Mouse (Mus musculus) midbrain, postnatal 0 days (tissue): ENCODE results near the gene Otoa. TPM values are rescaled to one million over a fixed set of nuclear protein-coding genes. Genes with fewer than 3 reads are reported as not detected.

Source experiments
- ATAC-seq: fragments of 200-750 bp; cut with Nextera tagmentation; 2 replicates; pipeline ENCODE4 v1.8.0; 2017; ENCODE audit warnings: moderate number of reproducible peaks, mild to moderate bottlenecking, moderate TSS enrichment, moderate library complexity; ENCODE audit not compliant: low FRiP score
- DNase-seq: peaks from one replicate; pipeline ENCODE4 v3.0.0-alpha.2; 2015; ENCODE audit warnings: low spot score
- H3K27ac ChIP-seq: fragments of 300-500 bp; sonication (generic); 2 replicates; pipeline ENCODE4 v1.5.1; 2014; ENCODE audit warnings: low read depth, mild to moderate bottlenecking, low read length, mixed read lengths
- H3K27me3 ChIP-seq: fragments of 300-500 bp; sonication (generic); 2 replicates; pipeline ENCODE4 v1.6.1; 2014; ENCODE audit warnings: low read length, control low read depth, mixed read lengths; ENCODE audit not compliant: insufficient read depth
- H3K36me3 ChIP-seq: fragments of 300-500 bp; sonication (generic); 2 replicates; pipeline ENCODE4 v1.6.1; 2014; ENCODE audit warnings: low read length, control low read depth, mixed read lengths; ENCODE audit not compliant: insufficient read depth
- H3K4me1 ChIP-seq: fragments of 300-500 bp; sonication (generic); 2 replicates; pipeline ENCODE4 v1.6.1; 2014; ENCODE audit warnings: mild to moderate bottlenecking, control low read depth, antibody characterized with exemption, low read length, mixed read lengths; ENCODE audit not compliant: insufficient read depth
- H3K4me2 ChIP-seq: fragments of 300-500 bp; sonication (generic); 2 replicates; pipeline ENCODE4 v1.6.1; 2014; ENCODE audit warnings: low read depth, mild to moderate bottlenecking, low read length, mixed read lengths; ENCODE audit not compliant: poor library complexity, severe bottlenecking
- H3K4me3 ChIP-seq: fragments of 300-500 bp; sonication (generic); 2 replicates; pipeline ENCODE4 v1.5.1; 2014; ENCODE audit warnings: low read depth, mild to moderate bottlenecking, low read length, moderate library complexity
- H3K9ac ChIP-seq: fragments of 300-500 bp; sonication (generic); replicated peaks from 2 replicates; pipeline ENCODE4 v1.6.1; 2014; ENCODE audit warnings: mild to moderate bottlenecking, low read length, moderate library complexity, mixed read lengths; ENCODE audit not compliant: poor library complexity, severe bottlenecking
- H3K9me3 ChIP-seq: fragments of 300-500 bp; sonication (generic); 2 replicates; pipeline ENCODE4 v1.6.1; 2016; ENCODE audit warnings: low read length, control low read depth
- CTCF ChIP-seq: IDR thresholded peaks from 2 replicates; pipeline ENCODE4 v1.5.1; 2016; ENCODE audit warnings: antibody characterized with exemption, mild to moderate bottlenecking
- WGBS: fragments of 180-500 bp; shearing (Covaris S2); extraction: QIAGEN DNeasy Blood & Tissue Kit; methylation state at CpG from one replicate; pipeline ENCODE4 v1.1.7; 2014; 5-methylcytosine and 5-hydroxymethylcytosine counted together
- polyA plus RNA-seq: library from polyadenylated mRNA; unstranded; fragments of >200 nt; fragmentation: Nextera tagmentation; extraction: Ambion mirVana; gene quantifications from 2 replicates; pipeline ENCODE4 v1.2.1, GENCODE M21; 2015
- total RNA-seq: library from RNA; depleted of rRNA; stranded (reverse); fragments of >200 nt; gene quantifications from 2 replicates; pipeline ENCODE4 v1.2.3, GENCODE M21; 2014

Gene Otoa
- total and polyA plus RNA-seq, 2 experiments from 2014 or later: 0.42 TPM; not detected in 1

DNA sequence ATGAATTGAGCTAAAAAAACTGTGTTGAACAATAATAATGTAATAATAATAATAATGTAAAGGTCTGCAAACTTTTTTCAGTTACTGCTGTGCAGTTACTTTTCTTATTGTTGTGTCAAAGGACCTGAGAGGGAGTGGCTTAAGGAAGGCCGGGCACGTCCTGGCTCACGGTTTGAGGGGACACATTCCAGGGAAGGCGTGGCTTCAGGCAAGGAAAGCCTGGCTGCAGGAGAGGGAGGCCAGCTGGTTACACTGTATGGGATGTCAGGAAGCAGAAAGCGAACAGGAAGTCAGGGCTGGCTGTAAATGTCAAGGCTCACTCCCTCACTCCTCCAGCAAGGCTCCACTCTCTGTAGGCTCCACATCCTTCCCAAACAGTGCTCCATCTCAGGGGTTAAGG, 69.2 kb downstream of the Otoa start:
- Histone ChIP-seq H3K9ac (no peak overlapping the region), H3K36me3 (no peaks in the 10 kb centered on the region), H3K4me3 (no peak overlapping the region), H3K9me3 (no peaks in the 10 kb centered on the region), H3K4me2 (no peak overlapping the region), H3K4me1 (no peaks in the 10 kb centered on the region), H3K27ac (no peak overlapping the region), H3K27me3 (no peaks in the 10 kb centered on the region)
- no peak for TF ChIP-seq CTCF
- WGBS: 86% methylated on average over 5 of the region's 5 CpGs
- DNase-seq (no peak), ATAC-seq (no peak)

DNA sequence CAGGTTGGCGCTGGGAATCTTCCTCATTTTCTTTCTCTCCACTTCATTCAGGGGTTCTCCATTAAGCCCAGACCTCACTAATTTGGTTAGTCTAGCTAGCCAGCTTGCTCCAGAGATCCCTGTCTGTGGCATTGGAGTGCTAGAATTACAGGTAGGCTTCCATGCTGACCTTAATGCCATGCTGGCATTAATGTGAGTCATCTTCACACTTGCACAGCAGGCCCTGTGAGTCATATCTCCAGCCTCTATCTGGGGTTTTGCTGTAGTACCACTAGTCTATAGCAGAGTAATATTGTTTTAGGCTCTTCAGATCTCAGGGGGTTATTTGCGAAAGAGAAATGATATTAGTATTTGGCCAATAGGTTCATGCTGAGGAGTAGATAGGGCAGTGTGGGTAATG, 70.7 kb downstream of the Otoa start:
- no peak for DNase-seq
- no peak overlapping the region for H3K9ac ChIP-seq
- TF ChIP-seq CTCF: no peak
- no peak overlapping the region for H3K4me3 ChIP-seq
- no peak overlapping the region for H3K27ac ChIP-seq
- no peaks in the 10 kb centered on the region for H3K36me3 ChIP-seq
- WGBS: 96% methylated on average over 2 of the region's 2 CpGs
- no peak for ATAC-seq
- no peak overlapping the region for H3K4me2 ChIP-seq
- no peaks in the 10 kb centered on the region for H3K9me3 ChIP-seq
- no peaks in the 10 kb centered on the region for H3K4me1 ChIP-seq
- H3K27me3 ChIP-seq: no peaks in the 10 kb centered on the region

DNA sequence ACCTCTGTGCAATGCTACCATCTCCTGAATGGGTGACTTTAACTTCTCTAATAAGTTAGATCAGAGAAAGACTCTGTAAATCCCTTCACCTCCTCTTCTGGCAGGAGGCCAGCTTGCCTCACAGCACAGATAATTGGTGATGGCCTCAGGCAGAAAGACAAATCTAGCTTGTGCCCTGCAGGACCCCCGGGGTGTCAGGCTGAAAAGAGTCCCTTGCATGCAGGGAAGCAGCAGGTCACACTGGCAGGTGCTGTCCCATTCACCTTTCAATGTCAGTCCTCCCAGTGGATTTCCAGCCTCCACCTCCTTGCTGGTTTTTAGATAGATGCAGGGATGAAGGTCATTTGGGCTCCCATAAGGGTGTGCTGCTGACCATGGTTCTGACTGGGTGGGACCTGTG, 84.2 kb downstream of the Otoa start:
- Histone ChIP-seq H3K27ac (no peak overlapping the region), H3K36me3 (no peaks in the 10 kb centered on the region), H3K9ac (no peak overlapping the region), H3K27me3 (no peaks in the 10 kb centered on the region), H3K9me3 (no peaks in the 10 kb centered on the region), H3K4me2 (no peak overlapping the region), H3K4me3 (no peak overlapping the region), H3K4me1 (no peaks in the 10 kb centered on the region)
- no peak for TF ChIP-seq CTCF
- ATAC-seq: 0 out of 2 replicates have a peak, but pooled peaks have one; percentile 13
- 42% methylated on average over 1 of the region's 1 CpGs for WGBS
- DNase-seq: peak; percentile 20

DNA sequence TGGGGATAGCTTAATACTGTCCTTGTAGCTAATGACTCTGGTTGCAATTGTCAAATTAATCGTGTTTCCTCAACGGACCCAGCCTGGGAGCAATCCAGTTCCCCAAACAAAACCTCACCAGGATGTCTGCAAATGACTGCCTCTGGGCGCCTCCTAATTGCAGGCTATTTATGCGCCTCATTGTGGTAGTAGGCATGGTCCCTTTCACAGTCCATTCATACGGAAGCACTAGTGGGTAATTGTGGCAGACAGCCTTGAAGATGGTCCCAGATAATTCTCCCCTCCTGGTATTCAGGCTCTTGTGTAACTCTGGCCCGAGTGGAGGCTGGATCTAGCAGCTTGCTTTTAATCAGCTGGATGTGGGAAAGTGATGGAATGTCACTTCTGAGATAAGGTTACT, 90.4 kb downstream of the Otoa start:
- Histone ChIP-seq H3K4me2 (no peak overlapping the region), H3K9ac (no peak overlapping the region), H3K4me3 (no peak overlapping the region), H3K27me3 (no peaks in the 10 kb centered on the region), H3K9me3 (no peaks in the 10 kb centered on the region), H3K27ac (no peak overlapping the region), H3K4me1 (no peaks in the 10 kb centered on the region), H3K36me3 (no peaks in the 10 kb centered on the region)
- DNase-seq: no peak
- TF ChIP-seq CTCF: no peak
- WGBS: 8% methylated on average over 6 of the region's 6 CpGs
- ATAC-seq: no peak

DNA sequence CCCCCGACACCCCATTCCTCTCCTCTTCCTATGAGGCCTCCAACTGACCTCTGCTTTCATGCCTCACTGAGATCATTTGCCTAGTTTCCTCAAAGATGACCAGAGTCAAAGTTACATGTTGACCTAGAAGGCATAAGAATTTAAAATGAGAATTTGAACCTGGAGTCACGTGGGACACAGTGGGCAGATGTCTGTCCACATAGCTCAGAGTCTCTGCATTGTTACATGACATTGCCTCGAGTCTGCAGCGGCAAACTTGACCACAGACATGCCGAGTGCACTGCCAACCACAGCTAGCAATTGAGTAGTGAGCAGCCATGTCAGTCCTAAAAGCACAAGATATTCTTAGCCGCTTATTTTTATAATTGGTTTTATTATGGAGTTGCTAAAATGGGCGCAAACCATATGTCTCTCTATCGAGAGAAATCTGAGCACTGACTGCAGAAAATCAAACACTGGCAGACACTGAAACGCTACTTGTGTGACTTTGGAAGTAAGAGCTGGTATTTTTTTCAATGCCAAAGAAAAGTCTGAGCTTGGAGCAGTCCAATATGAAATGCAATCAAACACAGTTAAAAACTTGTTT, 105.8 kb downstream of the Otoa start:
- Histone ChIP-seq H3K4me3 (no peak overlapping the region), H3K4me2 (no peak overlapping the region), H3K9ac (no peak overlapping the region), H3K27ac (no peak overlapping the region), H3K27me3 (no peaks in the 10 kb centered on the region), H3K36me3 (no peaks in the 10 kb centered on the region), H3K9me3 (no peaks in the 10 kb centered on the region), H3K4me1 (no peaks in the 10 kb centered on the region)
- no peak for ATAC-seq
- no peak for TF ChIP-seq CTCF
- 87% methylated on average over 9 of the region's 9 CpGs for WGBS
- no peak for DNase-seq

DNA sequence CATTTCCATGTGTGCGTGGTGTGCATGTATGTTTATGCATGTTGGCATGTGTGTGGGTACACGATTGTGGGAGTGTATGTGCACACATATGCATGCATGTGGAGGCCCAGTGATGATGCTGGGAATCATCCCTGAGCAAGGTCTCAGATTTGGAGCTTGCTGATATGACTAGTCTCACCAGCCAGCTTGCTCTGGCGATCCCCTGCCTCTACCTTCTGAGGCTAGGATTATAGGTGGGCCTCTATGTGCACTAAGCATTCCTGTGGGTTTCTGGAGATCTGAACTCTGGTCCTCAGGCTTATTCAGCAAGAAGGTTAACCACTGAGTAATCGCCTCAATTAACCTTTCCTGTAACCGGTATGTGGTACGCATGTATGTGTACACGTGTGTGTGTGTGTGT, 107.5 kb downstream of the Otoa start:
- Histone ChIP-seq H3K9ac (no peak overlapping the region), H3K4me2 (no peak overlapping the region), H3K36me3 (no peaks in the 10 kb centered on the region), H3K9me3 (no peaks in the 10 kb centered on the region), H3K27me3 (no peaks in the 10 kb centered on the region), H3K27ac (no peak overlapping the region), H3K4me3 (no peak overlapping the region), H3K4me1 (no peaks in the 10 kb centered on the region)
- DNase-seq: no peak
- ATAC-seq: no peak
- 88% methylated on average over 7 of the region's 7 CpGs for WGBS
- TF ChIP-seq CTCF: no peak
